In the genomic region with DNA sequence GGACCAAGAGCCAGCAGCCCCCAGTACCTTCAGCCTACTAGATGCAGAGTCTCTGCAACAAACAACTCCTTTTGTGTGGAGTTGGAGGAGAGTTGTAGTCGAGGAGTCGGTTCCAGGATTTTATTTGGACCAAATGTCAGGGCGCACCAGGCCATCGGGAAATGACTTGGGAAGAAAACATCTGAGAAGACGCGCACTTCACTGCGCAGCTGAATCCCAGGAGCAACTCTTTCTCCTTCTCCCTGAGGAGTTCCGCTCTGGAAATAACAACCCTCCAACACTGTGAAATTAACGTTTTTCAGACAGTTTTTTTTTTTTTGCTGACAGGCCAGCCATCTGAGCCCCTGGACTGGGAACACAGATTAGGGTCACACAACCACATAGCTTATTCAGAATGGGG, we compare ENCODE assay signal across 19 mouse cellular contexts.
DNase-seq lines count a peak whose midpoint lies in the region; ATAC-seq and TF ChIP-seq lines count a peak whose summit lies in the region.
"Had no signal": no experiment of that assay in that cellular context is flagged by ENCODE, and none has a peak within 500 bp of the region (broad histone marks: within the 10 kb centered on the region; RNA-seq: fewer than 3 reads in every experiment).

No protein-coding gene starts in this region.

- H3K4me2 ChIP-seq in heart, embryonic 12.5 days, result no peak overlapping the region
- H3K4me2 ChIP-seq: neural tube, embryonic 13.5 days had no signal

- peaks cover 9% of the 10 kb centered on the region; the same call in 1 of the 2 replicates for H3K4me1 ChIP-seq in heart, embryonic 12.5 days (replicated peaks)

- TF ChIP-seq CTCF in left cerebral cortex, adult 2 months (IDR thresholded peaks at IDR 0.05), result no peak

- no peak for ATAC-seq in heart, embryonic 12.5 days (ENCODE audit: insufficient number of reproducible peaks, low FRiP score)
- ATAC-seq: CD4-positive, CD25-positive, alpha-beta regulatory T cell, adult 4 months; liver, postnatal 0 days had no signal

- WGBS in heart, embryonic 12.5 days, result 82% methylated on average over 9 of the region's 9 CpGs

- intact Hi-C loops in left cerebral cortex, adult 2 months (cut with DNase I), result no loop called here
- intact Hi-C loops in left cerebral cortex, postnatal 4 days (cut with DNase I), result no loop called here

- H3K27me3 ChIP-seq in heart, embryonic 12.5 days (replicated peaks), result no peaks in the 10 kb centered on the region
- H3K27me3 ChIP-seq: neural tube, embryonic 13.5 days had no signal

- peak; percentile 97 for DNase-seq in heart, adult 11 months
- DNase-seq in left cerebral cortex, adult 2 months (ENCODE audit: extremely low spot score in 1 of 2, low spot score in 2 of 2), result no peak
- no peak for DNase-seq in left cerebral cortex, postnatal 4 days
- DNase-seq in gastrocnemius, postnatal 25 days, result peak; percentile 35
- no peak for DNase-seq in B cell, adult 2 months
- DNase-seq in spleen, postnatal 10 days (ENCODE audit: low spot score in 2 of 2), result no peak
- DNase-seq: adrenal gland, adult 8-10 months; cerebellum, adult 8-10 months; kidney, postnatal 25 days; liver; liver, postnatal 0 days; lung, postnatal 36 days; right cerebral cortex, postnatal 14 days; thymus, postnatal 14 days had no signal

- H3K36me3 ChIP-seq in heart, embryonic 12.5 days, result no peaks in the 10 kb centered on the region
- H3K36me3 ChIP-seq: G1E; neural tube, embryonic 13.5 days had no signal

- no peak overlapping the region for H3K4me3 ChIP-seq in heart, embryonic 12.5 days
- H3K4me3 ChIP-seq in left cerebral cortex, adult 2 months, result no peak overlapping the region
- H3K4me3 ChIP-seq: neural tube, embryonic 13.5 days had no signal

- no peaks in the 10 kb centered on the region for H3K9me3 ChIP-seq in heart, embryonic 12.5 days (replicated peaks)
- H3K9me3 ChIP-seq: G1E; neural tube, embryonic 13.5 days had no signal

- no peak overlapping the region for H3K27ac ChIP-seq in heart, embryonic 12.5 days (ENCODE audit: poor library complexity, severe bottlenecking)
- H3K27ac ChIP-seq in left cerebral cortex, adult 2 months, result peak overlapping the region; percentile 51; the same call in 1 of the 2 replicates
- H3K27ac ChIP-seq: neural tube, embryonic 13.5 days; stomach, postnatal 0 days had no signal

- no peak overlapping the region for H3K9ac ChIP-seq in heart, embryonic 12.5 days
- H3K9ac ChIP-seq: liver, postnatal 0 days; neural tube, embryonic 13.5 days had no signal

Comparison
In these comparisons a context has a peak if more than half of its experiments do, and no peak if none do; other contexts are left out.
1. DNase-seq: peak in heart, adult 11 months (single experiment) and gastrocnemius, postnatal 25 days (single experiment); none in left cerebral cortex, adult 2 months (0 of 2), left cerebral cortex, postnatal 4 days (single experiment), B cell, adult 2 months (0 of 2) and spleen, postnatal 10 days (0 of 2).